Mouse (Mus musculus): Measurements from ENCODE around the gene Dnaic1. TPM values are rescaled to one million over a fixed set of nuclear protein-coding genes. Genes with fewer than 3 reads are reported as not detected.

The Dnaic1 gene
- polyA plus RNA-seq, 1 experiment from 2014 or later = 8.9 TPM

GRCm38 (mm10) chr4:41639913-41640507 lies 70.4 kb downstream of the Dnaic1 start, which contains the start of gene Enho:
Gene Enho (minus strand): TSS chr4:41640324.
- 0 out of 2 replicates have a peak, but pooled peaks have one; percentile 1 for TF ChIP-seq CTCF (IDR thresholded peaks at IDR 0.05)
- TF ChIP-seq EP300 (IDR thresholded peaks at IDR 0.05) = no peak
- H3K27ac ChIP-seq (ENCODE audit: low read length) = peak within 1 kb of the TSS; percentile 64; the same call in 1 of the 2 replicates

GRCm38 (mm10) chr4:41641199-41641822 lies 71.7 kb downstream of the Dnaic1 start:
- no peaks in the 10 kb centered on the region for H3K4me1 ChIP-seq (ENCODE audit: insufficient read depth, low read depth, low read length)
- no peaks in the 10 kb centered on the region; the same call in 1 of the 2 replicates for H3K27me3 ChIP-seq (replicated peaks; ENCODE audit: insufficient read depth, low read length)
- no peak overlapping the region for H3K27ac ChIP-seq (ENCODE audit: low read length)
- TF ChIP-seq EP300 (IDR thresholded peaks at IDR 0.05) = no peak
- TF ChIP-seq CTCF (IDR thresholded peaks at IDR 0.05) = no peak
- no peak overlapping the region for H3K4me3 ChIP-seq (ENCODE audit: low read depth, low read length)
- H3K9ac ChIP-seq (replicated peaks; ENCODE audit: low read depth) = no peak overlapping the region
- H3K36me3 ChIP-seq (ENCODE audit: insufficient read depth, low read length) = no peaks in the 10 kb centered on the region
- ATAC-seq = no peak
- H3K4me2 ChIP-seq (replicated peaks; ENCODE audit: low read depth, low read length) = no peak overlapping the region
- WGBS = 85% methylated on average over 6 of the region's 6 CpGs
- DNase-seq (ENCODE audit: low spot score) = no peak
- no peaks in the 10 kb centered on the region for H3K9me3 ChIP-seq (ENCODE audit: low read length)

More at GRCm38 (mm10) chr4:41639913-41640507, 70.4 kb downstream of the Dnaic1 start, which contains the start of gene Enho:
- H3K4me3 ChIP-seq (ENCODE audit: low read depth, low read length) = peak within 1 kb of the TSS; percentile 55
- peak within 1 kb of the TSS; percentile 73 for H3K9ac ChIP-seq (replicated peaks; ENCODE audit: low read depth)
- H3K36me3 ChIP-seq (ENCODE audit: insufficient read depth, low read length) = no peaks in the 10 kb centered on the region
- 7% methylated on average over 52 of the region's 74 CpGs for WGBS
- H3K4me2 ChIP-seq (replicated peaks; ENCODE audit: low read depth, low read length) = peak within 1 kb of the TSS; percentile 90
- no peaks in the 10 kb centered on the region for H3K9me3 ChIP-seq (ENCODE audit: low read length)
- H3K4me1 ChIP-seq (ENCODE audit: insufficient read depth, low read depth, low read length) = no peaks in the 10 kb centered on the region
- ATAC-seq (peak; percentile 95), DNase-seq (ENCODE audit: low spot score) (peak; percentile 97)
- H3K27me3 ChIP-seq (replicated peaks; ENCODE audit: insufficient read depth, low read length) = no peaks in the 10 kb centered on the region; the same call in 1 of the 2 replicates

- ATAC-seq = peak; percentile 71
- no peak overlapping the region for H3K4me3 ChIP-seq (ENCODE audit: low read depth, low read length)
- WGBS = 7% methylated on average over 5 of the region's 5 CpGs
- no peak overlapping the region for H3K4me2 ChIP-seq (replicated peaks; ENCODE audit: low read depth, low read length)
- no peaks in the 10 kb centered on the region for H3K9me3 ChIP-seq (ENCODE audit: low read length)
- no peak overlapping the region for H3K27ac ChIP-seq (ENCODE audit: low read length)
- no peaks in the 10 kb centered on the region for H3K4me1 ChIP-seq (ENCODE audit: insufficient read depth, low read depth, low read length)
- TF ChIP-seq CTCF (IDR thresholded peaks at IDR 0.05) (peak; percentile 74), EP300 (IDR thresholded peaks at IDR 0.05) (no peak)
- H3K36me3 ChIP-seq (ENCODE audit: insufficient read depth, low read length) = no peaks in the 10 kb centered on the region
- no peaks in the 10 kb centered on the region for H3K27me3 ChIP-seq (replicated peaks; ENCODE audit: insufficient read depth, low read length)
- peak; percentile 58 for DNase-seq (ENCODE audit: low spot score)
- no peak overlapping the region for H3K9ac ChIP-seq (replicated peaks; ENCODE audit: low read depth)
These were observed 75.9 kb downstream of the Dnaic1 start for GRCm38 (mm10) chr4:41645488-41645887.

- Histone ChIP-seq H3K27me3 (replicated peaks; ENCODE audit: insufficient read depth, low read length) (no peaks in the 10 kb centered on the region), H3K4me3 (ENCODE audit: low read depth, low read length) (no peak overlapping the region), H3K9ac (replicated peaks; ENCODE audit: low read depth) (no peak overlapping the region), H3K4me2 (replicated peaks; ENCODE audit: low read depth, low read length) (no peak overlapping the region), H3K9me3 (ENCODE audit: low read length) (no peaks in the 10 kb centered on the region), H3K27ac (ENCODE audit: low read length) (no peak overlapping the region), H3K36me3 (ENCODE audit: insufficient read depth, low read length) (no peaks in the 10 kb centered on the region), H3K4me1 (ENCODE audit: insufficient read depth, low read depth, low read length) (no peaks in the 10 kb centered on the region)
- TF ChIP-seq CTCF (IDR thresholded peaks at IDR 0.05) = no peak
- no peak for TF ChIP-seq EP300 (IDR thresholded peaks at IDR 0.05)
- ATAC-seq (no peak), DNase-seq (ENCODE audit: low spot score) (no peak)
- WGBS = 42% methylated on average over 4 of the region's 4 CpGs
These were observed 78.6 kb downstream of the Dnaic1 start for GRCm38 (mm10) chr4:41648157-41648556.

GRCm38 (mm10) chr4:41648627-41649026 lies 79.1 kb downstream of the Dnaic1 start:
- Histone ChIP-seq H3K9me3 (ENCODE audit: low read length) (no peaks in the 10 kb centered on the region), H3K4me2 (replicated peaks; ENCODE audit: low read depth, low read length) (no peak overlapping the region), H3K36me3 (ENCODE audit: insufficient read depth, low read length) (no peaks in the 10 kb centered on the region), H3K4me1 (ENCODE audit: insufficient read depth, low read depth, low read length) (no peaks in the 10 kb centered on the region), H3K4me3 (ENCODE audit: low read depth, low read length) (no peak overlapping the region), H3K27me3 (replicated peaks; ENCODE audit: insufficient read depth, low read length) (no peaks in the 10 kb centered on the region), H3K9ac (replicated peaks; ENCODE audit: low read depth) (no peak overlapping the region), H3K27ac (ENCODE audit: low read length) (no peak overlapping the region)
- DNase-seq (ENCODE audit: low spot score) (no peak), ATAC-seq (no peak)
- 55% methylated on average over 7 of the region's 7 CpGs for WGBS
- TF ChIP-seq CTCF (IDR thresholded peaks at IDR 0.05) = no peak
- TF ChIP-seq EP300 (IDR thresholded peaks at IDR 0.05) = no peak

GRCm38 (mm10) chr4:41653296-41653695 lies 83.7 kb downstream of the Dnaic1 start:
- ATAC-seq = peak; percentile 44; the same call in 1 of the 2 replicates

More at GRCm38 (mm10) chr4:41653296-41653695, 83.7 kb downstream of the Dnaic1 start:
- no peak overlapping the region for H3K9ac ChIP-seq (replicated peaks; ENCODE audit: low read depth)
- no peaks in the 10 kb centered on the region for H3K9me3 ChIP-seq (ENCODE audit: low read length)
- TF ChIP-seq CTCF (IDR thresholded peaks at IDR 0.05) (peak; percentile 88), EP300 (IDR thresholded peaks at IDR 0.05) (no peak)
- H3K27me3 ChIP-seq (replicated peaks; ENCODE audit: insufficient read depth, low read length) = no peaks in the 10 kb centered on the region
- no peak overlapping the region for H3K4me3 ChIP-seq (ENCODE audit: low read depth, low read length)
- H3K4me1 ChIP-seq (ENCODE audit: insufficient read depth, low read depth, low read length) = no peaks in the 10 kb centered on the region
- WGBS = 40% methylated on average over 6 of the region's 6 CpGs
- no peaks in the 10 kb centered on the region for H3K36me3 ChIP-seq (ENCODE audit: insufficient read depth, low read length)
- no peak overlapping the region for H3K4me2 ChIP-seq (replicated peaks; ENCODE audit: low read depth, low read length)
- peak; percentile 75 for DNase-seq (ENCODE audit: low spot score)
- no peak overlapping the region for H3K27ac ChIP-seq (ENCODE audit: low read length)
